Mouse (Mus musculus) MEL (cell line): ENCODE measurements at regions not wholly inside any gene's neighbourhood (a gene's known extent, or its start where the extent isn't known, plus 50 kb on each side); places are given as distances from the start of the nearest gene placed in this dataset.

Source experiments
- DNase-seq: peaks from one replicate; pipeline ENCODE4 v3.0.0; 2011; ENCODE audit warnings: low read depth, low spot score
- H3K27ac ChIP-seq: 2 replicates; pipeline ENCODE4 v1.5.1; 2012; ENCODE audit warnings: low read depth, mild to moderate bottlenecking, control low read depth, low read length, moderate library complexity; ENCODE audit not compliant: control insufficient read depth
- H3K27me3 ChIP-seq, 2 experiments: fragments of 150-350 bp in 1 of 2; sonication (generic) in 1 of 2; 2 replicates each; pipeline ENCODE4 v1.6.1; 2012; ENCODE audit warnings: low read length in 2 of 2, mild to moderate bottlenecking in 2 of 2, improper control_type of control experiment in 1 of 2, moderate library complexity in 1 of 2; ENCODE audit not compliant: insufficient read depth in 2 of 2, control insufficient read depth in 1 of 2
- H3K36me3 ChIP-seq, 2 experiments: 2 replicates each; pipeline ENCODE4 v1.6.1; 2012 to 2014; ENCODE audit warnings: low read length in 2 of 2, improper control_type of control experiment in 1 of 2, inconsistent platforms in 1 of 2, mild to moderate bottlenecking in 1 of 2; ENCODE audit not compliant: insufficient read depth in 2 of 2, control insufficient read depth in 1 of 2
- H3K4me1 ChIP-seq, 2 experiments: fragments of 150-350 bp in 1 of 2; sonication (generic) in 1 of 2; 2 replicates each; pipeline ENCODE4 v1.6.1; 2012; ENCODE audit warnings: low read length in 2 of 2, improper control_type of control experiment in 1 of 2, mild to moderate bottlenecking in 1 of 2; ENCODE audit not compliant: insufficient read depth in 2 of 2, control insufficient read depth in 1 of 2
- H3K4me3 ChIP-seq, 2 experiments: fragments of 150-350 bp in 1 of 2; sonication (generic) in 1 of 2; 2 replicates each; pipeline ENCODE4 v1.5.1; 2012; ENCODE audit warnings: low read depth in 2 of 2, low read length in 2 of 2, mild to moderate bottlenecking in 2 of 2, moderate library complexity in 2 of 2, control low read depth in 1 of 2, improper control_type of control experiment in 1 of 2; ENCODE audit not compliant: control insufficient read depth in 1 of 2, insufficient read depth in 1 of 2
- H3K79me2 ChIP-seq: 2 replicates; pipeline ENCODE4 v1.6.1; 2012; ENCODE audit warnings: mild to moderate bottlenecking, low read length, moderate library complexity; ENCODE audit not compliant: control insufficient read depth, poor library complexity, insufficient read depth
- H3K9ac ChIP-seq: 2 replicates; pipeline ENCODE4 v1.6.1; 2012; ENCODE audit warnings: low read depth, mild to moderate bottlenecking, control low read depth, low read length, moderate library complexity; ENCODE audit not compliant: control insufficient read depth, poor library complexity, severe bottlenecking
- H3K9me3 ChIP-seq: fragments of 150-350 bp; sonication (generic); replicated peaks from 2 replicates; pipeline ENCODE4 v1.6.1; 2012; ENCODE audit warnings: mild to moderate bottlenecking, low read length, improper control_type of control experiment, moderate library complexity; ENCODE audit not compliant: insufficient read depth
- CTCF ChIP-seq, 3 experiments: IDR thresholded peaks in 2 of 3; conservative IDR thresholded peaks in 1 of 3; 2 replicates each; pipeline ENCODE4 v1.5.1; 2011 to 2012; ENCODE audit warnings: low read length in 3 of 3, low read depth in 2 of 3, mild to moderate bottlenecking in 2 of 3, improper control_type of control experiment in 1 of 3, inconsistent platforms in 1 of 3, mixed read lengths in 1 of 3, moderate library complexity in 1 of 3; ENCODE audit not compliant: control insufficient read depth in 1 of 3, insufficient read depth in 1 of 3, poor library complexity in 1 of 3, severe bottlenecking in 1 of 3
- ETS1 ChIP-seq: IDR thresholded peaks from 2 replicates; pipeline ENCODE4 v1.6.1; 2012; ENCODE audit warnings: low read depth, mild to moderate bottlenecking, inconsistent platforms, low read length, improper control_type of control experiment, moderate library complexity
- GABPA ChIP-seq: IDR thresholded peaks from 2 replicates; pipeline ENCODE4 v1.6.1; 2012; ENCODE audit warnings: low read depth, mild to moderate bottlenecking, inconsistent platforms, low read length, improper control_type of control experiment, moderate library complexity
- GATA1 ChIP-seq: IDR thresholded peaks from 2 replicates; pipeline ENCODE4 v1.6.1; 2011; ENCODE audit warnings: low read depth, low read length, improper control_type of control experiment
- JUND ChIP-seq: IDR thresholded peaks from 2 replicates; pipeline ENCODE4 v1.6.1; 2011; ENCODE audit warnings: low read depth, mild to moderate bottlenecking, improper control_type of control experiment, low read length
- MAX ChIP-seq: IDR thresholded peaks from 2 replicates; pipeline ENCODE4 v1.6.1; 2011; ENCODE audit warnings: low read length, improper control_type of control experiment
- MAZ ChIP-seq: IDR thresholded peaks from 2 replicates; pipeline ENCODE4 v1.6.1; 2012; ENCODE audit warnings: low read depth, mild to moderate bottlenecking, inconsistent platforms, low read length, improper control_type of control experiment
- MEF2A ChIP-seq: IDR thresholded peaks from 2 replicates; pipeline ENCODE4 v1.6.1; 2014; ENCODE audit warnings: low read depth, mild to moderate bottlenecking, inconsistent platforms, low read length, improper control_type of control experiment; ENCODE audit not compliant: poor library complexity, insufficient replicate concordance, severe bottlenecking; ENCODE audit errors: extremely low read depth
- POLR2AphosphoS2 ChIP-seq: IDR thresholded peaks from 2 replicates; pipeline ENCODE4 v1.6.1; 2011; ENCODE audit warnings: low read length, improper control_type of control experiment
- POLR2AphosphoS5 ChIP-seq: IDR thresholded peaks from 2 replicates; pipeline ENCODE4 v1.6.1; 2012; ENCODE audit warnings: low read depth, borderline replicate concordance, mild to moderate bottlenecking, inconsistent platforms, low read length, moderate library complexity, mixed read lengths
- RAD21 ChIP-seq: IDR thresholded peaks from 2 replicates; pipeline ENCODE4 v1.6.1; 2011; ENCODE audit warnings: mild to moderate bottlenecking, low read depth, low read length, improper control_type of control experiment
- RCOR1 ChIP-seq: IDR thresholded peaks from 2 replicates; pipeline ENCODE4 v1.6.1; 2012; ENCODE audit warnings: low read depth, mild to moderate bottlenecking, inconsistent platforms, low read length, improper control_type of control experiment
- SMC3 ChIP-seq: IDR thresholded peaks from 2 replicates; pipeline ENCODE4 v1.6.1; 2011; ENCODE audit warnings: low read depth, low read length, improper control_type of control experiment
- TAL1 ChIP-seq: IDR thresholded peaks from 2 replicates; pipeline ENCODE4 v1.6.1; 2012; ENCODE audit warnings: mild to moderate bottlenecking, inconsistent platforms, low read length, moderate library complexity, mixed read lengths
- TCF12 ChIP-seq: IDR thresholded peaks from 2 replicates; pipeline ENCODE4 v1.6.1; 2014; ENCODE audit warnings: low read depth, mild to moderate bottlenecking, inconsistent platforms, low read length, improper control_type of control experiment, moderate library complexity
- ZC3H11A ChIP-seq: IDR thresholded peaks from 2 replicates; pipeline ENCODE4 v1.6.1; 2012; ENCODE audit warnings: low read depth, mild to moderate bottlenecking, inconsistent platforms, low read length, improper control_type of control experiment

GRCm38 (mm10) chr13:4663390-4663789 is 54.4 kb upstream of the Akr1e1 start:
- Histone ChIP-seq H3K9ac (no peak overlapping the region), H3K27ac (no peak overlapping the region), H3K36me3 (no peaks in the 10 kb centered on the region), H3K27me3 (no peaks in the 10 kb centered on the region), H3K4me1 (no peaks in the 10 kb centered on the region), H3K4me3 (no peak overlapping the region), H3K9me3 (no peaks in the 10 kb centered on the region), H3K79me2 (no peaks in the 10 kb centered on the region)
- TF ChIP-seq GATA1 (no peak), MAX (no peak), MEF2A (no peak), ETS1 (no peak), JUND (no peak), RCOR1 (no peak), TAL1 (no peak), MAZ (no peak), POLR2AphosphoS5 (no peak), RAD21 (no peak), GABPA (no peak)
- DNase-seq, result no peak

DNA sequence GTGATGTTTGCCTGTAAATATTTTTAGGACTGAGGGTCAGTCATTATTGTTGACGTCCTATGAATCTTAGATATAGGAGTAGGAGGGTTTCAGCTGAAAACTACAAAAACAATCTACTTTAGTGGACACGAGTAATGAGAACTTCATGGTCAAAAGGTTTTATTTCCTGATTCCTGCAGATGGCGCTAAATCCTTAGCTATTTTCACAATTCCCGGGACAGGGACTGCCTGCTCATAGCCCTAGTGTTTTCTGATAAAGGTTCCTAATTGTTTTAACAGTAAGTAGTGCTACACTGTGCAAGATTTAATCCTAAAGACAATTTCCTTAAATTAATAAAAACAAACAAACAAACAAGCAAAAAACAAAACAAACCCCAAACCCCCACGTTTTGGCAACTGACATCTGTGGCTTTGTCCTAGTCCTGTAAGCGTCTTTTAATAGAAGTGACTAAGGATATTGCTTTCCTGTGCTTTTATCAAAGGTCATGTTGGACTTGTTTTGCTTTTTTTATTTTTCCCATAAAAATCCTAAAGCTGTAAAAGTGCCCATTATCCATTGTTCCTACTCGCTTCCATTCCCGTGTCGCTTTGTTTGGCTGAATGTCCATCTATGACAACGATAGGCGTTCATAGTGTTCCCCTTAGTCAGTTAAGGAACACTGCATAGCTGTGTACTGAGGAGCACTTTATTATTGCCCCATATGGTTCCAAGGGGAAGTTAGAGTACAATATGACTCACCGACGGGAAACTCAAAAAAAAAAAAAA is 53.5 kb upstream of the Akr1e1 start:
- Histone ChIP-seq H3K27ac (no peak overlapping the region), H3K4me3 (no peak overlapping the region), H3K9me3 (no peaks in the 10 kb centered on the region), H3K27me3 (no peaks in the 10 kb centered on the region; a peak in 1 of 4 replicates), H3K4me1 (no peaks in the 10 kb centered on the region), H3K36me3 (no peaks in the 10 kb centered on the region), H3K79me2 (no peaks in the 10 kb centered on the region), H3K9ac (no peak overlapping the region)
- DNase-seq, result peak; percentile 48
- TF ChIP-seq RAD21, result peak; percentile 76
- peak; percentile 55 for TF ChIP-seq SMC3
- peak; percentile 2 to 64 (median 20); a peak in 3 of 6 replicates for TF ChIP-seq CTCF (IDR thresholded peaks at IDR 0.05 in 2 of 3, conservative IDR thresholded peaks at IDR 0.05 in 1 of 3; ENCODE audit: control insufficient read depth in 1 of 3, insufficient read depth in 1 of 3, low read depth in 2 of 3, low read length in 3 of 3, poor library complexity in 1 of 3, severe bottlenecking in 1 of 3)
- TF ChIP-seq TCF12, result no peak
- peak; percentile 49 for TF ChIP-seq ZC3H11A
- TF ChIP-seq POLR2AphosphoS2, result no peak
